Mouse (Mus musculus) heart, embryonic 14.5 days (tissue): Measurements from ENCODE around the gene Srrd. TPM values are rescaled to one million over a fixed set of nuclear protein-coding genes. Genes with fewer than 3 reads are reported as not detected.
"Not testable (repeated sequence)": the region's sequence is repeated elsewhere in the genome, so short reads cannot be mapped to it uniquely, and the experiment has no call there.

ENCODE experiments used
- ATAC-seq: fragments of 200-750 bp; cut with Nextera tagmentation; 2 replicates; pipeline ENCODE4 v1.8.0; 2017; ENCODE audit warnings: low read depth, moderate TSS enrichment; ENCODE audit not compliant: insufficient number of reproducible peaks, insufficient read depth, low FRiP score
- H3K27ac ChIP-seq, 2 experiments: fragments of 200-500 bp in 1 of 2; fragments of 300-500 bp in 1 of 2; sonication (generic) in 1 of 2; replicated peaks in 1 of 2; 2 replicates each; pipeline ENCODE4 v1.5.1; 2012 to 2014; ENCODE audit warnings: low read depth in 2 of 2, low read length in 2 of 2, control low read depth in 1 of 2, mild to moderate bottlenecking in 1 of 2, mixed read lengths in 1 of 2; ENCODE audit not compliant: control insufficient read depth in 1 of 2, insufficient read depth in 1 of 2
- H3K27me3 ChIP-seq: fragments of 300-500 bp; sonication (generic); 2 replicates; pipeline ENCODE4 v1.6.1; 2014; ENCODE audit warnings: mild to moderate bottlenecking, low read length, control low read depth; ENCODE audit not compliant: control insufficient read depth, insufficient read depth
- H3K36me3 ChIP-seq: fragments of 300-500 bp; sonication (generic); 2 replicates; pipeline ENCODE4 v1.6.1; 2014; ENCODE audit warnings: mild to moderate bottlenecking, control low read depth, low read length, mixed read lengths; ENCODE audit not compliant: control insufficient read depth, insufficient read depth
- H3K4me1 ChIP-seq, 2 experiments: fragments of 200-500 bp in 1 of 2; fragments of 300-500 bp in 1 of 2; sonication (generic) in 1 of 2; 2 replicates each; pipeline ENCODE4 v1.6.1; 2012 to 2014; ENCODE audit warnings: low read length in 2 of 2, control low read depth in 1 of 2, mixed read lengths in 1 of 2; ENCODE audit not compliant: control insufficient read depth in 2 of 2, insufficient read depth in 2 of 2
- H3K4me2 ChIP-seq: fragments of 300-500 bp; sonication (generic); 2 replicates; pipeline ENCODE4 v1.6.1; 2014; ENCODE audit warnings: mild to moderate bottlenecking, low read length
- H3K4me3 ChIP-seq, 2 experiments: fragments of 200-500 bp in 1 of 2; fragments of 300-500 bp in 1 of 2; sonication (generic) in 1 of 2; 2 replicates each; pipeline ENCODE4 v1.5.1; 2012 to 2014; ENCODE audit warnings: low read length in 2 of 2, mild to moderate bottlenecking in 2 of 2, control low read depth in 1 of 2, low read depth in 1 of 2, moderate library complexity in 1 of 2; ENCODE audit not compliant: control insufficient read depth in 1 of 2, insufficient read depth in 1 of 2
- H3K9ac ChIP-seq: fragments of 300-500 bp; sonication (generic); 2 replicates; pipeline ENCODE4 v1.6.1; 2014; ENCODE audit warnings: mild to moderate bottlenecking, low read length
- H3K9me3 ChIP-seq: fragments of 300-500 bp; sonication (generic); 2 replicates; pipeline ENCODE4 v1.6.1; 2016; ENCODE audit warnings: low read length, control low read depth; ENCODE audit not compliant: control insufficient read depth
- WGBS: fragments of 180-500 bp; shearing (Covaris S2); extraction: QIAGEN DNeasy Blood & Tissue Kit; methylation state at CpG from one replicate; pipeline ENCODE4 v1.1.7; 2014; 5-methylcytosine and 5-hydroxymethylcytosine counted together
- polyA plus RNA-seq: library from polyadenylated mRNA; unstranded; fragments of >200 nt; fragmentation: Nextera tagmentation; extraction: Ambion mirVana; gene quantifications from 2 replicates; pipeline ENCODE4 v1.2.1, GENCODE M21; 2014

The Srrd gene
- polyA plus RNA-seq, 1 experiment from 2014 or later: 25.4 TPM

DNA sequence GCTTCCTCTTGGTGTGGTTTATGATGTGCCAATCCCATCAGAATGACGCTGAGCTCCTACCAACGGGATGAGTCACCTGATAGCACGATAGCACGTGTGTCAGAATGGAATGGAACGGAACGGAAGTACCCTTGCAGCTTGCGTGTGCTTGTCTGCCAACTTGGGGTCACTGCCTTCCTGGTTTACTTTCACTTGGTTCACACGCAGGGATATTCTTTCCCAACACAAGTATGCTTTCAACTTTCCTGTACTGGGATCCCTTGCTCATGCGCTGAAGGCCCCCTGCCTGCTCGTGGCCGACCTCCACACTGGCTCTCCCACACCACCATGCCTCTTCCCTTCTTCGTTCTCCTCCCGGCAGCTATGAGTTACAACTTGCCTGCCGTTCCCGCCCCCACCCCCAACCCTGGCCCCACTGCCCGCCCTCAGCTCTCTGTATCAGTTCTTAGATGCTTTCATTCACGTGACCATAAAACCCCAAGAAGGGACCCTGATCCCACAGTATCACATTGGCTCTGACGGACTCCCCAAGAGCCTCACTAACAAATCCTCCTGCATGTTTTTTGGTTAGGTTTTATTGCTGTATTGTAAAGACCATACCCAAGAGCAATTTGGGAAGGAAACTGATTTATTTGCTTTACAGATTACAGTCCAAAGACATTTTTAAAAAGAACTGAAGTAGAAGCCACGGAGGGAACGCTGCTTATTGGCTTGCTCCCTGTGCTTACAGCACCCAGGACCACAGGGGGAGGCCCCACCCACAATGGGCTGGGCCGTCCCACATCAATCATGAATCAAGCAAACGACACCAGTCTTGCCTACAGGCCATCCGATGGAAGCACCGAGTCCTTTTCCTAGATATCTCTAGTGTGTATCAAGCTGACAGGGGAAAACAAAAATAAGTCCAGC is 17.9 kb downstream of the Srrd start:
- H3K9me3 ChIP-seq: no peaks in the 10 kb centered on the region
- peak overlapping the region in 1 of 2 experiments; percentile 78; a peak in 2 of 4 replicates for H3K27ac ChIP-seq
- H3K9ac ChIP-seq: peak overlapping the region; percentile 54; the same call in 1 of the 2 replicates
- ATAC-seq: 0 out of 2 replicates have a peak, but pooled peaks have one; percentile 39
- peak overlapping the region; percentile 5 to 86 for H3K4me3 ChIP-seq
- peaks cover 6 to 13% of the 10 kb centered on the region in 2 experiments; a peak in 3 of 4 replicates for H3K4me1 ChIP-seq
- H3K4me2 ChIP-seq: peak overlapping the region; percentile 70
- no peaks in the 10 kb centered on the region for H3K27me3 ChIP-seq
- peaks cover 23% of the 10 kb centered on the region for H3K36me3 ChIP-seq
- 18% methylated on average over 24 of the region's 24 CpGs for WGBS

DNA sequence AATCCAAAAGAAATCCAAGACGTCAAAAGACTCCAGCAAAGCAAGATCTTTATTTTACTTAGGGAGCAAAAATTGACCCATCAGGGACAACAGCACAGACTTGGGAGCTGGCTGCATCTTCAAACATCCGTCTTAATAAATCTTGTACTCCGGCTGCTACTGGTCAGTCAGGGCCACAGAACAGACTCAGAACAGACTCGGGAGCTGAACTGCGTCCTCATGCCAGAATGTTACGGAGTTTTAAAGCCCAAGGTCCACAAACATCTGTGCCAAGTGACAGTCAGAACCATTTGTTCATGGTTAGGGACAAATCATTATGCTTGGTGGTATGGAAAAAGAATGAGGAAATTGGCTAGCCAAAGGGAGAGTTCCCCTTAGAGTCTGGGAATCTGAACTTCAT is 19.6 kb downstream of the Srrd start:
- no peak overlapping the region for H3K9ac ChIP-seq
- WGBS: 82% methylated on average over 6 of the region's 6 CpGs
- no peak for ATAC-seq
- H3K27me3 ChIP-seq: no peaks in the 10 kb centered on the region
- H3K36me3 ChIP-seq: peaks cover 8% of the 10 kb centered on the region
- H3K4me3 ChIP-seq: no peak overlapping the region
- no peak overlapping the region for H3K27ac ChIP-seq
- no peak overlapping the region for H3K4me2 ChIP-seq
- H3K4me1 ChIP-seq: peaks cover 6 to 13% of the 10 kb centered on the region in 2 experiments; a peak in 3 of 4 replicates
- no peaks in the 10 kb centered on the region for H3K9me3 ChIP-seq

DNA sequence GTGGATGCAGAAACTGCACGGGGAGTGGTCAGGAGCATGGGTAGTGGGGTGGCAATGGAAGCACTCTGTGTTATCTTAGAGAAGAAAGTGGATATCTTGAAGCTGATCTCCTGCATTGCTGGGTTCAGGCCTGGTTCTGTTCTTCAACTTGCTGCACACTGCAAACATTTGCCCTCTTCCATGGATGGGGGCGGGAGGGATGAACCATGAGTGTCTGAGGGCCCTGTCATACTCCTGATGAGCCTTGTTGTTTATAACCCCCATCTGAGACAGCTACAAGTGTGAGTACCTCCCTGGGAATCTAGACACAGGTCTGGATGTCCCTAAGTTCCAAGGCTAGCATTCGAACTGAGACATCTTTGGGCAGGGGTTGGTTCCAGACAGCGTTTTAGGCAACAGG is 21.5 kb downstream of the Srrd start:
- peaks cover 5% of the 10 kb centered on the region; the same call in 1 of the 2 replicates for H3K36me3 ChIP-seq
- no peak overlapping the region for H3K27ac ChIP-seq
- H3K27me3 ChIP-seq: no peaks in the 10 kb centered on the region
- H3K4me1 ChIP-seq: peaks cover 6 to 11% of the 10 kb centered on the region in 2 experiments; a peak in 3 of 4 replicates
- no peak overlapping the region for H3K4me2 ChIP-seq
- no peak for ATAC-seq
- H3K9ac ChIP-seq: no peak overlapping the region
- WGBS: 66% methylated on average over 4 of the region's 4 CpGs
- H3K9me3 ChIP-seq: no peaks in the 10 kb centered on the region
- H3K4me3 ChIP-seq: no peak overlapping the region

DNA sequence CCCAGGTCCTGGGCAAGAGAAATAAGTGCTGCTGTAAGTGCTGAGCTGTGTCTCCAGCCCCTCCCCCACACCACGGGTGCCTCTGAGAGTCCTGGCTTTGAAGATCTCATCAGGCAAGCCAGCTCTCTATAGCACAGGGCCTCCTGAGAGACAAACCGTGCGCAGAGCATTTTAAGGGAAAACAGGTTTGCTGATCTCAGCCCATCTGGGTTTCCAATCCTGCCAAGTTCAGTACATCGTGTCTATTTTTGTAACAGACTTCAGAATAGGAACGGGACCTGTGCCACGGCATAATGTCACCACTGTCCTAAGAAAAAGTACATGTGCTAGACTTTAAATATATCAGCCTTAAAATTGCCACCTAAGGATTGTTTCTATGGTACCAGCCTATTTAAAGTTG is 21.9 kb downstream of the Srrd start:
- ATAC-seq: no peak
- Histone ChIP-seq H3K9me3 (no peaks in the 10 kb centered on the region), H3K4me2 (no peak overlapping the region), H3K4me1 (peaks cover 6 to 11% of the 10 kb centered on the region in 2 experiments; a peak in 3 of 4 replicates), H3K27me3 (no peaks in the 10 kb centered on the region), H3K36me3 (peaks cover 10% of the 10 kb centered on the region; the same call in 1 of the 2 replicates), H3K4me3 (no peak overlapping the region), H3K9ac (no peak overlapping the region), H3K27ac (no peak overlapping the region)
- WGBS: 57% methylated on average over 6 of the region's 6 CpGs

DNA sequence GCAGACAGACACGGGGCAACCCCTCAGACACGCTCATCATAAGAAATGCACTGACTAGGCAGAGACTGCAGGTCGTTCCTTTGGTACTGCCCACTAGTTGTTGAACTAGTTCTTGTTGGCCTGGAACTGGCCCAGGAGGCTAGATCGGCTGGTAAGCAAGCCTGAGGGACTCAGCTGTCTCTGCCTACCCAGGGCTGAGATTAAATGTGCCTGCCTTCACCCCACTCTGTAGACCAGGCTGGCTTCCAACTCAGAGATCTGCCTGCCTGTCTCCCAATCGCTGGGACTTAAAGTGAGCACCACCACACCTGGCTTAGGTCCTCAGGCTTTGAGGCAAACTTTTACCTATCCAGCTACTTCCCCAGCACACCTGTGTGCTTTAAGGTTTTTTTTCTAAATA is 22.5 kb downstream of the Srrd start:
- no peak overlapping the region for H3K9ac ChIP-seq
- H3K9me3 ChIP-seq: no peaks in the 10 kb centered on the region
- no peak overlapping the region for H3K27ac ChIP-seq
- WGBS: 77% methylated on average over 5 of the region's 5 CpGs
- H3K27me3 ChIP-seq: no peaks in the 10 kb centered on the region
- peaks cover 3 to 7% of the 10 kb centered on the region in 2 experiments; a peak in 3 of 4 replicates for H3K4me1 ChIP-seq
- H3K36me3 ChIP-seq: peaks cover 14% of the 10 kb centered on the region
- no peak overlapping the region for H3K4me3 ChIP-seq
- ATAC-seq: no peak
- no peak overlapping the region for H3K4me2 ChIP-seq

DNA sequence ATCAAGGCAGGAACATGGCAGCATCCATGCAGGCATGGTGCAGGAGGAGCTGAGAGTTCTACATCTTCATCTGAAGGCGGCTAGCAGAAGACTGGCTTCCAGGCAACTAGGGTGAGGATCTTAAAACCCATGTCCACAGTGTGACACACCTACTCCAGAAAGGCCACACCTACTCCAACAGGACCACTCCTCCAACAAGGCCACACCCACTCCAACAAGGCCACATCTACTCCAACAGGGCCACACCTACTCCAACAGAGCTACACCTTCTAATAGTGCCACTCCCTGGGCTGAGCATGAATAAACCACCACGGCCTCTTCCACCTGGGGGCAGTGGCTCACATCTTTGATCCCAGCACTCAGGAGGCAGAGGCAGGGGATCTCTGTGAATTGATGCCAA is 23.5 kb downstream of the Srrd start:
- not testable (repeated sequence) for H3K27ac ChIP-seq, H3K9me3 ChIP-seq, H3K9ac ChIP-seq, ATAC-seq, H3K4me2 ChIP-seq, H3K27me3 ChIP-seq, H3K4me3 ChIP-seq, H3K4me1 ChIP-seq
- peaks cover 24% of the 10 kb centered on the region for H3K36me3 ChIP-seq
- WGBS: 64% methylated on average over 2 of the region's 2 CpGs

DNA sequence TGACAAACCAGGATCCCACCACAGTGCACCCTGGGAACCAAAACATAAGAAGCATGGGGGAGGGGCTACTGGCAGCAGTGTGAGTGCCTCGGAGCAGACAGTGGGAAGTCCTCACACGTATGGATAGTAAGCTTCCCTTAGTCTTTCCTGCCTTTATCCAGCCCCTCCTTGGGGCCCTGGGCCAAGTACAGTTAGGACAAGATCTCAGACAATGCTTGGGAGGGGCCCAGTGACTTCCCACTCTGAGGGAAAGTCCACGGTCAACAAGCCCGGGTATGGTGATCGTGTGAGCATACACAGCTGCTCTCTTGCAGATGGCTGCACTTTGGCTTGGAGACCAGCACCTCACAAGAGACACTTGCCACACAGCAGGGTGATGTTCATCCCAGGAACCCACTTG is 25.5 kb downstream of the Srrd start:
- Histone ChIP-seq H3K4me1 (peaks cover 0 to 5% of the 10 kb centered on the region in 2 experiments; a peak in 1 of 4 replicates), H3K27ac (peak overlapping the region; percentile 53 to 54; a peak in 3 of 4 replicates), H3K9ac (no peak overlapping the region), H3K4me2 (no peak overlapping the region), H3K36me3 (peaks cover 44% of the 10 kb centered on the region), H3K4me3 (no peak overlapping the region), H3K9me3 (no peaks in the 10 kb centered on the region), H3K27me3 (no peaks in the 10 kb centered on the region)
- peak; percentile 64; the same call in 1 of the 2 replicates for ATAC-seq
- 42% methylated on average over 5 of the region's 5 CpGs for WGBS
